Mouse (Mus musculus): Measurements from ENCODE around the gene Calm2.
A peak's percentile ranks its signal among the peaks of the same experiment; 100 is the strongest.

The Calm2 gene

DNA sequence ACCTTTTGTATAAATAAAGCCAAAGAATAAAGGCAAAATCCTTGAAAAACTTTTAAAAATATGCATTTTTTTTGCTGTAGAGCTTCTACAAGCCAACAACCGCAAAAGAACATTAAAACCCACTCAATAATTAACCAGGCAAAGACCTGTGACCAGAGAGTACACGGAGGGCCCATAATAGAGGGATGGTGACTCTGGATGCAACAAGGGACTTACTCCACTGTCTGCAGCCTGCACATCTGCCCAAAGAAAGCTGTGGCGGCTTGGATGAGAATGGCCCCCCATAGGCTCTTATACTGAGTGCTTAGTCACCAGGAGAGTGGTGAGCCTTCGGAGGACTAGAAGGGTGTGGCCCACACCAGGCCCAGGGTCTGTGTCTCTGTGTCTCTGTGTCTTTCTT lies 43.3 kb downstream of the Calm2 start:
- no peak for DNase-seq (ENCODE audit: low spot score in 2 of 2)

DNA sequence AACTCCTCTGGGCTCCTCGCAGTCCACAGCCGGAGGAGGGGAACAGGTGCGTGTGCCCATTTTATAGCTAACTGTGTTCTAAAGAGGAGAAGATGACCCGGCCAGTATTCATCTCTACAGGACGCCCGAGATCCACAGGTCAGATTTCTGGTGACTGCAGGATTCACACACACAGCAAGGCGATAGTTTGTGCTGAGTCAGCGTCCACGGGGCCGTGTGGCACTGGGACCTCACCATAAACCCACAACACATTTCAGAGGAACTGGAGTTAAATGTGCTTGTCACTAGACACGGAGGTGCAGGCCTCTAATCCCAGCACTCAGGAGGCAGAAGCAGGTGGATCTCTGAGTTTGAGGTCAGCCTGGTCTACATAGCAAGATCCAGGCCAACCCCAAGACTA lies 44.3 kb downstream of the Calm2 start:
- DNase-seq (ENCODE audit: low spot score in 2 of 2): no peak

DNA sequence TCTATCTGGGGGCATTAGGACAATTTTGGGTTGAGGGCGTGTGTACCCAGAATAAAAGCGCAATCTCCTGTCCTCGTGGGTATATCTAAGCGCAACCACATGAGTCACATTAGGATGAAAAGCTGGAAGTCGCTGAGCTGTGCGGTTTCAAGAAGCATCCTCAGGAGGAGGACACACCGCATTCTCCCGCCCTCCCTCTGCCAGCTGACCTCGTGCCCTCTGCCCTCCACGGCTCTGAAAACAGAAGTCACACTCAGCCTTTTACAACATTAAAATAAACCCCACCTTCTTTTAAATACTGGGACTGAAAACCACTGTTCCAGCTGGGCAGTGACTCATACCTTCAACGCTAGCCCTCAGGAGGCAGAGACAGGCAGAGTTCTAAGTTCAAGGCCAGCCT lies 49.6 kb downstream of the Calm2 start:
- no peak for DNase-seq (ENCODE audit: low spot score in 2 of 2)

DNA sequence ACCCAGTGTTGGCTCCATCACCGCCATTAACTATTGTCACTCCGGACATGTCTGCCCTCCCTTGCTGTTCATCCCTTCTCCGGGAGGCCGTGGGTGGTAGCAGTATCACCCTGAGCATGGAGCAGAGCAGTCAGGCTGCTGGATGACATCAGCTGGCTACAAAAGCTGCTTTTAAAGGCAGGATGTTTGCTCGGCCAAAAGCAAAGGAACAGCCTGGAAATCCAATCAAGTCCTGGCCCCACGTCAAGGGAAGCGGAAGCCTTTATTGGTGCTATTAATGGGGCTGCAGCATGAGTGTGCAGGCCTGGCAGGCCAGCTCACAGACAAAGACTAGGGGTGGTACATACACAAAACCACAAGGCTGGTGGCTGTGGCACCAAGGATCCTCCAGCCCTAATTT lies 55.5 kb downstream of the Calm2 start:
- DNase-seq (ENCODE audit: low spot score in 2 of 2): peak in 1 of 2 experiments; percentile 23

DNA sequence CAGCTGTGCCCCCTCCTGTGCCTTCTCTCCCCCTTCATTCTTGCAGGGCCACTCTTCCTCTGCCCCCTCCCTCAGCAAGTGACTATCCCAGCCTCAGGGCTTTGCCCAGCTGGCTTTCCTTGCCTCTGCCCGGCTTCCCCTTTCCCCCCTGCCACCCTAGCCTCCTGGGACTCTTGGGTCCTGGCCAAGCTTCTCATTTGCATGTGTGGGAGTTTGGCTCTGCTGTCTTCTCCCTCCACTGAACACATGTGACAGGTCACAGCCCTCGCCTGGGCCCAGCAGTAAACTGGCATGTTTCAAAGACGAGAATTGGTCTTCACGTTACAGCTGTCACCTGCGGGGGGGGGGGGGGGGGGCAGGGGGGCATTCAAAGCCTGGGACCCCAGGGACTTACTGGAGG lies 59.7 kb downstream of the Calm2 start:
- no peak for DNase-seq (ENCODE audit: low spot score in 2 of 2)

DNA sequence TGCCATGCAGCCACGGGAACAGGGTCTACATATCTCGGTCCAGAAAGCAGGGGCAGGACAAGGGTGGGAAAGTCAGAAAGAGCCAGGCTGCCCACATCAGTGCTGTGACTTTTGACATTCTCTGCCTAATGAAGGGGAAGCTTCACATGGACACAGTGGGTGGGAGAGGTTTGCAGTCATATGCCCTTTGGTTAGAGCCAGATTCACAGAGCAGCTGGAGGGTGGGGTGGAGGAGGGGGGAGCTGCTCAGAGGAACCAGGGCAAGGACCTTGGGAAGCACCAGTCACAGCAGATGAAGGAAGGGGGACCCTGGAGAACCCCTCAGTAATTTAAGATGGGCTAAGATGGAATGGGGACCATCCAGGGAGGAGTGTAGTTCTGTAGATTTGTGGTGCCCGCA lies 60.9 kb downstream of the Calm2 start:
- DNase-seq (ENCODE audit: low spot score in 2 of 2): no peak
